Mouse (Mus musculus): Measurements from ENCODE around the gene Sertad1. TPM values are rescaled to one million over a fixed set of nuclear protein-coding genes. Genes with fewer than 3 reads are reported as not detected.

The Sertad1 gene
- polyA plus RNA-seq, 1 experiment from 2014 or later, result 31.1 TPM

- Histone ChIP-seq H3K4me1 (no peaks in the 10 kb centered on the region), H3K4me3 (no peak overlapping the region), H3K27me3 (no peaks in the 10 kb centered on the region), H3K36me3 (peaks cover 51% of the 10 kb centered on the region), H3K9me3 (no peaks in the 10 kb centered on the region), H3K4me2 (replicated peaks) (no peak overlapping the region), H3K27ac (no peak overlapping the region), H3K9ac (no peak overlapping the region)
- ATAC-seq (ENCODE audit: insufficient number of reproducible peaks, insufficient read depth, low FRiP score, low TSS enrichment), result no peak
- 77% methylated on average over 3 of the region's 3 CpGs for WGBS
These were observed 44.2 kb downstream of the Sertad1 start for GRCm38 (mm10) chr7:27530937-27531336.

GRCm38 (mm10) chr7:27531707-27532106, 45.0 kb downstream of the Sertad1 start:
- H3K9ac ChIP-seq, result no peak overlapping the region
- H3K36me3 ChIP-seq, result peaks cover 58% of the 10 kb centered on the region
- H3K4me1 ChIP-seq, result no peaks in the 10 kb centered on the region
- no peak overlapping the region for H3K27ac ChIP-seq
- ATAC-seq (ENCODE audit: insufficient number of reproducible peaks, insufficient read depth, low FRiP score, low TSS enrichment), result peak; percentile 36; the same call in 1 of the 2 replicates
- no peaks in the 10 kb centered on the region for H3K9me3 ChIP-seq
- no peak overlapping the region for H3K4me2 ChIP-seq (replicated peaks)
- H3K4me3 ChIP-seq, result no peak overlapping the region
- H3K27me3 ChIP-seq, result no peaks in the 10 kb centered on the region
- 92% methylated on average over 10 of the region's 10 CpGs for WGBS

- no peak for ATAC-seq (ENCODE audit: insufficient number of reproducible peaks, insufficient read depth, low FRiP score, low TSS enrichment)
- H3K27me3 ChIP-seq, result no peaks in the 10 kb centered on the region
- no peaks in the 10 kb centered on the region for H3K4me1 ChIP-seq
- H3K9ac ChIP-seq, result no peak overlapping the region
- WGBS, result 87% methylated on average over 9 of the region's 9 CpGs
- no peak overlapping the region for H3K27ac ChIP-seq
- H3K9me3 ChIP-seq, result no peaks in the 10 kb centered on the region
- H3K36me3 ChIP-seq, result peaks cover 65% of the 10 kb centered on the region
- H3K4me2 ChIP-seq (replicated peaks), result no peak overlapping the region
- H3K4me3 ChIP-seq, result no peak overlapping the region
These were observed 45.9 kb downstream of the Sertad1 start for GRCm38 (mm10) chr7:27532480-27533050.

- no peak overlapping the region for H3K4me2 ChIP-seq (replicated peaks)
- no peak for ATAC-seq (ENCODE audit: insufficient number of reproducible peaks, insufficient read depth, low FRiP score, low TSS enrichment)
- no peak overlapping the region for H3K9ac ChIP-seq
- H3K36me3 ChIP-seq, result peaks cover 78% of the 10 kb centered on the region
- WGBS, result 87% methylated on average over 2 of the region's 2 CpGs
- no peak overlapping the region for H3K4me3 ChIP-seq
- no peaks in the 10 kb centered on the region for H3K27me3 ChIP-seq
- H3K27ac ChIP-seq, result no peak overlapping the region
- H3K9me3 ChIP-seq, result no peaks in the 10 kb centered on the region
- no peaks in the 10 kb centered on the region for H3K4me1 ChIP-seq
These were observed 48.7 kb downstream of the Sertad1 start for GRCm38 (mm10) chr7:27535386-27535785.

- Histone ChIP-seq H3K4me1 (peaks cover 4% of the 10 kb centered on the region; the same call in 1 of the 2 replicates), H3K9me3 (no peaks in the 10 kb centered on the region), H3K4me2 (replicated peaks) (no peak overlapping the region), H3K9ac (no peak overlapping the region), H3K36me3 (peaks cover 72% of the 10 kb centered on the region), H3K4me3 (no peak overlapping the region), H3K27me3 (no peaks in the 10 kb centered on the region), H3K27ac (no peak overlapping the region)
- WGBS, result 89% methylated on average over 6 of the region's 6 CpGs
- no peak for ATAC-seq (ENCODE audit: insufficient number of reproducible peaks, insufficient read depth, low FRiP score, low TSS enrichment)
These were observed 49.9 kb downstream of the Sertad1 start for GRCm38 (mm10) chr7:27536618-27537017.

- ATAC-seq (ENCODE audit: insufficient number of reproducible peaks, insufficient read depth, low FRiP score, low TSS enrichment), result no peak
- H3K36me3 ChIP-seq, result peaks cover 58% of the 10 kb centered on the region
- WGBS, result 90% methylated on average over 8 of the region's 8 CpGs
These were observed 51.3 kb downstream of the Sertad1 start for GRCm38 (mm10) chr7:27537998-27538397.

GRCm38 (mm10) chr7:27538797-27539196, 52.1 kb downstream of the Sertad1 start:
- H3K4me3 ChIP-seq, result no peak overlapping the region
- no peak overlapping the region for H3K4me2 ChIP-seq (replicated peaks)
- H3K9me3 ChIP-seq, result no peaks in the 10 kb centered on the region
- 82% methylated on average over 2 of the region's 2 CpGs for WGBS
- H3K27ac ChIP-seq, result no peak overlapping the region
- H3K4me1 ChIP-seq, result peaks cover 11% of the 10 kb centered on the region; the same call in 1 of the 2 replicates
- H3K36me3 ChIP-seq, result peaks cover 50% of the 10 kb centered on the region
- no peak overlapping the region for H3K9ac ChIP-seq
- H3K27me3 ChIP-seq, result no peaks in the 10 kb centered on the region
- ATAC-seq (ENCODE audit: insufficient number of reproducible peaks, insufficient read depth, low FRiP score, low TSS enrichment), result no peak

More at GRCm38 (mm10) chr7:27537998-27538397, 51.3 kb downstream of the Sertad1 start:
- Histone ChIP-seq H3K4me1 (peaks cover 11% of the 10 kb centered on the region; the same call in 1 of the 2 replicates), H3K9me3 (no peaks in the 10 kb centered on the region), H3K27ac (no peak overlapping the region), H3K27me3 (no peaks in the 10 kb centered on the region), H3K9ac (no peak overlapping the region), H3K4me3 (no peak overlapping the region), H3K4me2 (replicated peaks) (no peak overlapping the region)

Other genes with a start within 250 kb of the Sertad1 start
- gene Numbl, start 228.5 kb upstream of the Sertad1 start, polyA plus RNA-seq (2016; fragmentation: Nextera tagmentation; extraction: Ambion mirVana), result 36.5 and 39.7 TPM in 2 replicates
- gene Ltbp4, start 149.2 kb upstream of the Sertad1 start, polyA plus RNA-seq (2016; fragmentation: Nextera tagmentation; extraction: Ambion mirVana), result 15.9 and 16.8 TPM in 2 replicates
- 75.8 and 83.2 TPM in 2 replicates for gene Shkbp1, start 130.9 kb upstream of the Sertad1 start, polyA plus RNA-seq (2016; fragmentation: Nextera tagmentation; extraction: Ambion mirVana)
- gene Gm20479, start 129.5 kb upstream of the Sertad1 start, polyA plus RNA-seq (2016; fragmentation: Nextera tagmentation; extraction: Ambion mirVana), result 0.58 and 0.94 TPM in 2 replicates
- 0.27 and 0.51 TPM in 2 replicates for gene Sptbn4, start 39.2 kb upstream of the Sertad1 start, polyA plus RNA-seq (2016; fragmentation: Nextera tagmentation; extraction: Ambion mirVana)
- 34.5 and 36.8 TPM in 2 replicates for gene Blvrb, start 38.9 kb upstream of the Sertad1 start, polyA plus RNA-seq (2016; fragmentation: Nextera tagmentation; extraction: Ambion mirVana)
- gene Sertad3, start 13.1 kb upstream of the Sertad1 start, polyA plus RNA-seq (2016; fragmentation: Nextera tagmentation; extraction: Ambion mirVana), result 29.9 and 33.1 TPM in 2 replicates
- gene Prx, start 12.4 kb downstream of the Sertad1 start, polyA plus RNA-seq (2016; fragmentation: Nextera tagmentation; extraction: Ambion mirVana), result 5.6 and 6.2 TPM in 2 replicates
- gene Hipk4, start 36.4 kb downstream of the Sertad1 start, polyA plus RNA-seq (2016; fragmentation: Nextera tagmentation; extraction: Ambion mirVana), result 0.95 and 1.0 TPM in 2 replicates
- gene Pld3, start 66.3 kb downstream of the Sertad1 start, polyA plus RNA-seq (2016; fragmentation: Nextera tagmentation; extraction: Ambion mirVana), result 68.1 and 77.9 TPM in 2 replicates
- gene 2310022A10Rik, start 66.3 kb downstream of the Sertad1 start, polyA plus RNA-seq (2016; fragmentation: Nextera tagmentation; extraction: Ambion mirVana), result 33.5 and 35.8 TPM in 2 replicates
- gene Akt2, start 104.6 kb downstream of the Sertad1 start, polyA plus RNA-seq (2016; fragmentation: Nextera tagmentation; extraction: Ambion mirVana), result 114 and 115 TPM in 2 replicates
- gene Ttc9b, start 167.0 kb downstream of the Sertad1 start, polyA plus RNA-seq (2016; fragmentation: Nextera tagmentation; extraction: Ambion mirVana), result 2.5 and 3.6 TPM in 2 replicates
- 14.0 and 16.6 TPM in 2 replicates for gene Map3k10, start 187.7 kb downstream of the Sertad1 start, polyA plus RNA-seq (2016; fragmentation: Nextera tagmentation; extraction: Ambion mirVana)
- 4.0 and 5.8 TPM in 2 replicates for gene Zfp607b, start 202.4 kb downstream of the Sertad1 start, polyA plus RNA-seq (2016; fragmentation: Nextera tagmentation; extraction: Ambion mirVana)
- 55.8 and 57.1 TPM in 2 replicates for gene Zfp60, start 244.5 kb downstream of the Sertad1 start, polyA plus RNA-seq (2016; fragmentation: Nextera tagmentation; extraction: Ambion mirVana)

All from embryonic facial prominence, embryonic 12.5 days (tissue).